Mouse (Mus musculus) skeletal muscle tissue, adult 2 months (tissue): ENCODE measurements at regions not wholly inside any gene's neighbourhood (a gene's known extent, or its start where the extent isn't known, plus 50 kb on each side); places are given as distances from the start of the nearest gene placed in this dataset.

Source experiments
- DNase-seq: peaks from one replicate; pipeline ENCODE4 v3.0.0-alpha.2; 2012; ENCODE audit warnings: low read depth, low spot score

- no peak for DNase-seq
Measured at GRCm38 (mm10) chr3:148167556-148167955, 822.8 kb downstream of the Adgrl2 start.

- no peak for DNase-seq
Measured at GRCm38 (mm10) chr3:148159059-148159458, 831.3 kb downstream of the Adgrl2 start.

- no peak for DNase-seq
Measured at GRCm38 (mm10) chr3:148158533-148158932, 831.8 kb downstream of the Adgrl2 start.

GRCm38 (mm10) chr3:148143776-148144175 lies 846.6 kb downstream of the Adgrl2 start:
- DNase-seq: peak; percentile 15

GRCm38 (mm10) chr3:148136791-148137251 lies 853.5 kb downstream of the Adgrl2 start:
- no peak for DNase-seq

GRCm38 (mm10) chr3:148134646-148135045 lies 855.7 kb downstream of the Adgrl2 start:
- DNase-seq: no peak

- DNase-seq: no peak
Measured at GRCm38 (mm10) chr3:148115576-148115975, 874.8 kb downstream of the Adgrl2 start.

- no peak for DNase-seq
Measured at GRCm38 (mm10) chr3:148112204-148112603, 878.2 kb downstream of the Adgrl2 start.

- no peak for DNase-seq
Measured at GRCm38 (mm10) chr3:148107031-148107430, 883.3 kb downstream of the Adgrl2 start.

- DNase-seq: no peak
Measured at GRCm38 (mm10) chr3:148093930-148094329, 896.4 kb downstream of the Adgrl2 start.

GRCm38 (mm10) chr3:148075841-148076240 lies 914.5 kb downstream of the Adgrl2 start:
- DNase-seq: no peak

- no peak for DNase-seq
Measured at GRCm38 (mm10) chr3:148066701-148067100, 923.7 kb downstream of the Adgrl2 start.

GRCm38 (mm10) chr3:148056074-148056473 lies 934.3 kb downstream of the Adgrl2 start:
- no peak for DNase-seq

- no peak for DNase-seq
Measured at GRCm38 (mm10) chr3:148052516-148052915, 937.8 kb downstream of the Adgrl2 start.

GRCm38 (mm10) chr3:148048247-148048646 lies 942.1 kb downstream of the Adgrl2 start:
- no peak for DNase-seq

GRCm38 (mm10) chr3:148032532-148032931 lies 957.8 kb downstream of the Adgrl2 start:
- DNase-seq: no peak

GRCm38 (mm10) chr3:148005831-148006230 lies 984.5 kb downstream of the Adgrl2 start:
- DNase-seq: no peak

GRCm38 (mm10) chr3:148004006-148004405 lies 986.3 kb downstream of the Adgrl2 start:
- DNase-seq: peak; percentile 5

- no peak for DNase-seq
Measured at GRCm38 (mm10) chr3:147999330-147999953, 990.9 kb downstream of the Adgrl2 start.

- no peak for DNase-seq
Measured at GRCm38 (mm10) chr3:147991738-147992137, 998.6 kb downstream of the Adgrl2 start.

- DNase-seq: no peak
Measured at GRCm38 (mm10) chr3:147990831-147991230, 999.5 kb downstream of the Adgrl2 start.

- no peak for DNase-seq
Measured at GRCm38 (mm10) chr3:147982831-147983230, 1007.5 kb downstream of the Adgrl2 start.

- no peak for DNase-seq
Measured at GRCm38 (mm10) chr3:147981621-147982020, 1008.7 kb downstream of the Adgrl2 start.

- no peak for DNase-seq
Measured at GRCm38 (mm10) chr3:147976579-147976978, 1013.8 kb downstream of the Adgrl2 start.
